Mouse (Mus musculus) stomach, embryonic 14.5 days (tissue): ENCODE data around the gene Klhl35. TPM values are rescaled to one million over a fixed set of nuclear protein-coding genes. Genes with fewer than 3 reads are reported as not detected.
A peak's percentile ranks its signal among the peaks of the same experiment; 100 is the strongest.

ENCODE experiments used
- ATAC-seq: fragments of 200-750 bp; cut with Nextera tagmentation; 2 replicates; pipeline ENCODE4 v1.8.0; 2017; ENCODE audit warnings: low read depth, moderate TSS enrichment; ENCODE audit not compliant: insufficient number of reproducible peaks, insufficient read depth, low FRiP score
- H3K27ac ChIP-seq: fragments of 300-500 bp; sonication (generic); 2 replicates; pipeline ENCODE4 v1.5.1; 2014; ENCODE audit warnings: mild to moderate bottlenecking, low read length, moderate library complexity, mixed read lengths
- H3K27me3 ChIP-seq: fragments of 300-500 bp; sonication (generic); 2 replicates; pipeline ENCODE4 v1.6.1; 2014; ENCODE audit warnings: low read length, control low read depth, mixed read lengths; ENCODE audit not compliant: control insufficient read depth, insufficient read depth
- H3K36me3 ChIP-seq: fragments of 300-500 bp; sonication (generic); 2 replicates; pipeline ENCODE4 v1.6.1; 2014; ENCODE audit warnings: mild to moderate bottlenecking, control low read depth, low read length, moderate library complexity, mixed read lengths; ENCODE audit not compliant: control insufficient read depth, insufficient read depth
- H3K4me1 ChIP-seq: fragments of 300-500 bp; sonication (generic); 2 replicates; pipeline ENCODE4 v1.6.1; 2014; ENCODE audit warnings: low read length, control low read depth, mixed read lengths; ENCODE audit not compliant: control insufficient read depth, insufficient read depth
- H3K4me2 ChIP-seq: fragments of 300-500 bp; sonication (generic); replicated peaks from 2 replicates; pipeline ENCODE4 v1.6.1; 2014; ENCODE audit warnings: low read depth, low read length, control low read depth
- H3K4me3 ChIP-seq: fragments of 300-500 bp; sonication (generic); 2 replicates; pipeline ENCODE4 v1.5.1; 2014; ENCODE audit warnings: low read depth, low read length, control low read depth
- H3K9ac ChIP-seq: fragments of 300-500 bp; sonication (generic); replicated peaks from 2 replicates; pipeline ENCODE4 v1.6.1; 2014; ENCODE audit warnings: low read depth, mild to moderate bottlenecking, control low read depth, low read length, moderate library complexity, mixed read lengths
- H3K9me3 ChIP-seq: fragments of 300-500 bp; sonication (generic); 2 replicates; pipeline ENCODE4 v1.6.1; 2016; ENCODE audit warnings: low read depth, low read length, control low read depth; ENCODE audit not compliant: control insufficient read depth
- WGBS: fragments of 180-500 bp; shearing (Covaris S2); extraction: QIAGEN DNeasy Blood & Tissue Kit; methylation state at CpG from one replicate; pipeline ENCODE4 v1.1.7; 2014; 5-methylcytosine and 5-hydroxymethylcytosine counted together
- polyA plus RNA-seq: library from polyadenylated mRNA; unstranded; fragments of >200 nt; fragmentation: Nextera tagmentation; extraction: Ambion mirVana; gene quantifications from 2 replicates; pipeline ENCODE4 v1.2.1, GENCODE M21; 2014

Klhl35 gene
- polyA plus RNA-seq, 1 experiment from 2014 or later = 0.65 TPM

GRCm38 (mm10) chr7:99429786-99430185 is 36.0 kb upstream of the Klhl35 start:
- Histone ChIP-seq H3K4me2 (no peak overlapping the region), H3K9me3 (no peaks in the 10 kb centered on the region), H3K27me3 (no peaks in the 10 kb centered on the region), H3K4me1 (peaks cover 13% of the 10 kb centered on the region), H3K9ac (no peak overlapping the region), H3K4me3 (no peak overlapping the region), H3K36me3 (no peaks in the 10 kb centered on the region; the same call in 1 of the 2 replicates), H3K27ac (peak overlapping the region; percentile 11; the same call in 1 of the 2 replicates)
- peak; percentile 38; the same call in 1 of the 2 replicates for ATAC-seq
- 44% methylated on average over 6 of the region's 6 CpGs for WGBS

- H3K9me3 ChIP-seq = no peaks in the 10 kb centered on the region
- no peak overlapping the region for H3K4me2 ChIP-seq
- H3K4me3 ChIP-seq = no peak overlapping the region
- ATAC-seq = no peak
- H3K27ac ChIP-seq = no peak overlapping the region
- H3K9ac ChIP-seq = no peak overlapping the region
- no peaks in the 10 kb centered on the region for H3K27me3 ChIP-seq
- no peaks in the 10 kb centered on the region; the same call in 1 of the 2 replicates for H3K36me3 ChIP-seq
- WGBS = 62% methylated on average over 11 of the region's 11 CpGs
- H3K4me1 ChIP-seq = peaks cover 8% of the 10 kb centered on the region
Observed at GRCm38 (mm10) chr7:99430246-99430645, 35.6 kb upstream of the Klhl35 start.

- ATAC-seq = no peak
- H3K4me1 ChIP-seq = 0 out of 2 replicates have a peak, but pooled peaks cover 5% of the 10 kb centered on the region
- 69% methylated on average over 14 of the region's 14 CpGs for WGBS
- H3K9me3 ChIP-seq = no peaks in the 10 kb centered on the region
- H3K4me3 ChIP-seq = no peak overlapping the region
- no peak overlapping the region for H3K4me2 ChIP-seq
- no peak overlapping the region for H3K9ac ChIP-seq
- no peaks in the 10 kb centered on the region for H3K27me3 ChIP-seq
- no peak overlapping the region for H3K27ac ChIP-seq
- H3K36me3 ChIP-seq = no peaks in the 10 kb centered on the region
Observed at GRCm38 (mm10) chr7:99432248-99432647, 33.6 kb upstream of the Klhl35 start.

GRCm38 (mm10) chr7:99432863-99433262 is 32.9 kb upstream of the Klhl35 start:
- Histone ChIP-seq H3K27ac (no peak overlapping the region), H3K9ac (no peak overlapping the region), H3K27me3 (no peaks in the 10 kb centered on the region), H3K36me3 (no peaks in the 10 kb centered on the region), H3K9me3 (no peaks in the 10 kb centered on the region), H3K4me1 (0 out of 2 replicates have a peak, but pooled peaks cover 5% of the 10 kb centered on the region), H3K4me2 (no peak overlapping the region), H3K4me3 (no peak overlapping the region)
- WGBS = 85% methylated on average over 6 of the region's 6 CpGs
- ATAC-seq = no peak

GRCm38 (mm10) chr7:99434672-99435250 is 31.0 kb upstream of the Klhl35 start:
- H3K4me2 ChIP-seq = no peak overlapping the region
- no peaks in the 10 kb centered on the region for H3K36me3 ChIP-seq
- no peaks in the 10 kb centered on the region for H3K27me3 ChIP-seq
- H3K4me1 ChIP-seq = 0 out of 2 replicates have a peak, but pooled peaks cover 5% of the 10 kb centered on the region
- 47% methylated on average over 12 of the region's 12 CpGs for WGBS
- no peak for ATAC-seq
- no peak overlapping the region for H3K4me3 ChIP-seq
- 0 out of 2 replicates have a peak overlapping the region, but pooled peaks have one; percentile 7 for H3K27ac ChIP-seq
- no peaks in the 10 kb centered on the region for H3K9me3 ChIP-seq
- H3K9ac ChIP-seq = no peak overlapping the region

- 20% methylated on average over 4 of the region's 4 CpGs for WGBS
- no peak overlapping the region for H3K4me3 ChIP-seq
- H3K27me3 ChIP-seq = no peaks in the 10 kb centered on the region
- peaks cover 11% of the 10 kb centered on the region for H3K4me1 ChIP-seq
- no peaks in the 10 kb centered on the region for H3K36me3 ChIP-seq
- H3K9me3 ChIP-seq = no peaks in the 10 kb centered on the region
- H3K27ac ChIP-seq = no peak overlapping the region
- no peak overlapping the region for H3K9ac ChIP-seq
- no peak for ATAC-seq
- H3K4me2 ChIP-seq = no peak overlapping the region
Observed at GRCm38 (mm10) chr7:99436530-99436929, 29.3 kb upstream of the Klhl35 start.

GRCm38 (mm10) chr7:99438881-99439280 is 26.9 kb upstream of the Klhl35 start:
- peaks cover 18% of the 10 kb centered on the region for H3K4me1 ChIP-seq
- ATAC-seq = no peak
- 73% methylated on average over 10 of the region's 10 CpGs for WGBS
- H3K9me3 ChIP-seq = no peaks in the 10 kb centered on the region
- H3K9ac ChIP-seq = no peak overlapping the region
- no peak overlapping the region for H3K4me3 ChIP-seq
- H3K36me3 ChIP-seq = no peaks in the 10 kb centered on the region
- no peak overlapping the region for H3K27ac ChIP-seq
- H3K4me2 ChIP-seq = no peak overlapping the region
- no peaks in the 10 kb centered on the region for H3K27me3 ChIP-seq

GRCm38 (mm10) chr7:99441534-99442072 is 24.2 kb upstream of the Klhl35 start:
- 18% methylated on average over 6 of the region's 6 CpGs for WGBS
- peaks cover 22% of the 10 kb centered on the region for H3K4me1 ChIP-seq
- no peak overlapping the region for H3K9ac ChIP-seq
- H3K27me3 ChIP-seq = no peaks in the 10 kb centered on the region
- H3K27ac ChIP-seq = peak overlapping the region; percentile 72; the same call in 1 of the 2 replicates
- peak; percentile 87 for ATAC-seq
- no peak overlapping the region for H3K4me3 ChIP-seq
- H3K9me3 ChIP-seq = no peaks in the 10 kb centered on the region
- H3K36me3 ChIP-seq = no peaks in the 10 kb centered on the region
- H3K4me2 ChIP-seq = 0 out of 2 replicates have a peak overlapping the region, but pooled peaks have one; percentile 7
